Mouse (Mus musculus) kidney, postnatal 0 days (tissue): ENCODE results near the gene Fga. TPM values are rescaled to one million over a fixed set of nuclear protein-coding genes. Genes with fewer than 3 reads are reported as not detected.

Experiments
- ATAC-seq: fragments of 200-750 bp; cut with Nextera tagmentation; replicated peaks from 2 replicates; pipeline ENCODE4 v1.8.0; 2017; ENCODE audit warnings: low read depth, moderate number of reproducible peaks, moderate TSS enrichment, moderate library complexity; ENCODE audit not compliant: low FRiP score
- DNase-seq: peaks from one replicate; pipeline ENCODE4 v3.0.0-alpha.2; 2016; ENCODE audit warnings: low spot score
- H3K27ac ChIP-seq: fragments of 300-500 bp; sonication (generic); 2 replicates; pipeline ENCODE4 v1.5.1; 2014; ENCODE audit warnings: mild to moderate bottlenecking
- H3K27me3 ChIP-seq: fragments of 300-500 bp; sonication (generic); 2 replicates; pipeline ENCODE4 v1.6.1; 2014; ENCODE audit warnings: low read length, mixed read lengths; ENCODE audit not compliant: insufficient read depth
- H3K36me3 ChIP-seq: fragments of 300-500 bp; sonication (generic); 2 replicates; pipeline ENCODE4 v1.6.1; 2014; ENCODE audit warnings: low read length, mixed read lengths; ENCODE audit not compliant: insufficient read depth
- H3K4me1 ChIP-seq: fragments of 300-500 bp; sonication (generic); replicated peaks from 2 replicates; pipeline ENCODE4 v1.6.1; 2014; ENCODE audit warnings: antibody characterized with exemption, low read length, mixed read lengths; ENCODE audit not compliant: insufficient read depth
- H3K4me2 ChIP-seq: fragments of 300-500 bp; sonication (generic); 2 replicates; pipeline ENCODE4 v1.6.1; 2014; ENCODE audit warnings: mild to moderate bottlenecking, low read length, moderate library complexity, mixed read lengths
- H3K4me3 ChIP-seq: fragments of 300-500 bp; sonication (generic); replicated peaks from 2 replicates; pipeline ENCODE4 v1.5.1; 2014; ENCODE audit warnings: low read depth, low read length
- H3K9ac ChIP-seq: fragments of 300-500 bp; sonication (generic); 2 replicates; pipeline ENCODE4 v1.6.1; 2014; ENCODE audit warnings: low read depth, low read length
- H3K9me3 ChIP-seq: fragments of 300-500 bp; sonication (generic); replicated peaks from 2 replicates; pipeline ENCODE4 v1.6.1; 2016; ENCODE audit warnings: low read length, inconsistent platforms, mixed read lengths
- CTCF ChIP-seq: IDR thresholded peaks from 2 replicates; pipeline ENCODE4 v1.5.1; 2016; ENCODE audit warnings: antibody characterized with exemption, low read depth, mild to moderate bottlenecking, moderate library complexity
- WGBS: fragments of 180-500 bp; shearing (Covaris S2); extraction: QIAGEN DNeasy Blood & Tissue Kit; methylation state at CpG from one replicate; pipeline ENCODE4 v1.1.7; 2014; 5-methylcytosine and 5-hydroxymethylcytosine counted together
- polyA plus RNA-seq: library from polyadenylated mRNA; unstranded; fragments of >200 nt; fragmentation: Nextera tagmentation; extraction: Ambion mirVana; gene quantifications from 2 replicates; pipeline ENCODE4 v1.2.1, GENCODE M21; 2015

Gene Fga
- polyA plus RNA-seq, 1 experiment from 2014 or later, result 5.1 TPM

DNA sequence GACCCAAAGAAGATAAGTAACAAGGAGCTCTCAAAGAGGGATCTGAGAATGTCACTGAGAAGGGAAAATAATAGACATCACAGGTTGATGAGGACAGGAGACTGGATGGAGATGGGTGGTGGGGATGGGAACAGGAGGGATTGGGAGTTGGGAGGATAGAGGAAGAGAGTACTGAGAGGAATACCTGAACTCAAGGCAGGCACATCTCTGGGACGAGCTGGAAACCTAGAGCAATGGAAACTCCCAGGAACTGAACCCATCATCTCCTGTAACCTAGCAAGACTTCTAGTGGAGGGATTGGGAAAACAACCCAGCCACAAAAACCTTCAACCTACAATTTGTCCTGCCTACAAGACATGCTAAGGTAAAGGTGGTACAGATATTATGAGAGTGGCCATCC lies 9.6 kb upstream of the Fga start:
- TF ChIP-seq CTCF, result no peak
- no peaks in the 10 kb centered on the region for H3K36me3 ChIP-seq
- H3K4me1 ChIP-seq, result no peaks in the 10 kb centered on the region
- no peaks in the 10 kb centered on the region for H3K27me3 ChIP-seq
- H3K9ac ChIP-seq, result no peak overlapping the region
- no peak for ATAC-seq
- no peak for DNase-seq
- no peak overlapping the region for H3K4me3 ChIP-seq
- no peak overlapping the region for H3K27ac ChIP-seq
- WGBS, result 81% methylated on average over 1 of the region's 1 CpGs
- H3K4me2 ChIP-seq, result no peak overlapping the region
- H3K9me3 ChIP-seq, result no peaks in the 10 kb centered on the region

DNA sequence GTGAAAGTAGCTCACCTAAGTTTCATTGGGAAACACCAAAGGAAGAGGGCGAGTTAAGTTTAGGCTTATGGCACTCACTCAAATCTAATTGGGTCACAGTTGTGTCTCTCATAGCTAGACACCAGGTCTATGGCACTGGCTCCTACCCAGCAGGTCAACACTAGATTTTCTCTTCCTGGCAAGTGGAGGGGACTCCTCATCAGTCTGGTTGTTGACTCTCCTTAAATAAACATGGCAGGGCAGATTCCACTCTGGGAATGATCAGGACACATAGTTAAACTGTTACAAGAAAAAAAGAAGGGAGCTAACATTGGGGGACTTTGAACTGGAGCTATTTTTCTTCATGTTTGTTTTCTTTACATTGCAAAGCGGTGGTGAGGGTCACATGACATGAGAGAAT lies 5.5 kb upstream of the Fga start:
- Histone ChIP-seq H3K4me3 (no peak overlapping the region), H3K9me3 (no peaks in the 10 kb centered on the region), H3K36me3 (no peaks in the 10 kb centered on the region), H3K4me1 (no peaks in the 10 kb centered on the region), H3K27me3 (no peaks in the 10 kb centered on the region), H3K4me2 (no peak overlapping the region), H3K27ac (0 out of 2 replicates have a peak overlapping the region, but pooled peaks have one; percentile 8), H3K9ac (no peak overlapping the region)
- no peak for TF ChIP-seq CTCF
- 68% methylated on average over 2 of the region's 2 CpGs for WGBS
- DNase-seq (no peak), ATAC-seq (peak; percentile 40; the same call in 1 of the 2 replicates)

- no peaks in the 10 kb centered on the region for H3K27me3 ChIP-seq
- H3K9me3 ChIP-seq, result no peaks in the 10 kb centered on the region
- no peak overlapping the region for H3K4me2 ChIP-seq
- H3K36me3 ChIP-seq, result no peaks in the 10 kb centered on the region
- H3K9ac ChIP-seq, result no peak overlapping the region
- 85% methylated on average over 5 of the region's 5 CpGs for WGBS
- TF ChIP-seq CTCF, result no peak
- no peak overlapping the region for H3K27ac ChIP-seq
- no peaks in the 10 kb centered on the region for H3K4me1 ChIP-seq
- H3K4me3 ChIP-seq, result no peak overlapping the region
- no peak for ATAC-seq
- no peak for DNase-seq
Observed at GRCm38 (mm10) chr3:83021176-83021575, 4.7 kb upstream of the Fga start.

DNA sequence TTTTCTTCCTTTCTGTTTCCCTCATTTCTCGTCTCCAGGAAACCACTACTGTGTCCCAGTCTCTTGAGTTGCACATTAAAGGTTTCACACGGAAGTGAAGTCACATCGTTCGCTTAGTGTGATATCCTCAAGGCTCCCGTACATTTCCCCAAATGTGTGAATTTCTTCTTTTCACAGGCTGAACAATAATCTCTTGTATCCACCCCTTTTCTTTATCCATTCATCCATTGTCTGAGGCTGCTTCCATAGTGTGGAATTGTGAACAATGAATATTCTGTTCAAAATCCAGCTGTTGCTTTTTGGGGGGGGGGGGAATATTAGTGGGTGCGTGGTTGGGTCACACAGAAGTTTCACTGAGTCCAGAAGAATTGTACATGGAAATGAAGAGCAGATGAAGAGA lies 840 bp upstream of the Fga start:
- Histone ChIP-seq H3K27ac (no peak overlapping the region), H3K9me3 (no peaks in the 10 kb centered on the region), H3K36me3 (no peaks in the 10 kb centered on the region), H3K27me3 (no peaks in the 10 kb centered on the region), H3K4me1 (no peaks in the 10 kb centered on the region), H3K9ac (no peak overlapping the region), H3K4me3 (no peak overlapping the region), H3K4me2 (no peak overlapping the region)
- 82% methylated on average over 6 of the region's 6 CpGs for WGBS
- no peak for TF ChIP-seq CTCF
- ATAC-seq (no peak), DNase-seq (no peak)

GRCm38 (mm10) chr3:83027546-83028251 lies 1.8 kb downstream of the Fga start:
- Histone ChIP-seq H3K4me3 (no peak overlapping the region), H3K9me3 (no peaks in the 10 kb centered on the region), H3K9ac (no peak overlapping the region), H3K4me2 (no peak overlapping the region), H3K4me1 (no peaks in the 10 kb centered on the region), H3K36me3 (no peaks in the 10 kb centered on the region), H3K27me3 (no peaks in the 10 kb centered on the region), H3K27ac (no peak overlapping the region)
- no peak for TF ChIP-seq CTCF
- no peak for ATAC-seq
- no peak for DNase-seq
- WGBS, result 91% methylated on average over 9 of the region's 9 CpGs

- Histone ChIP-seq H3K36me3 (no peaks in the 10 kb centered on the region), H3K27me3 (no peaks in the 10 kb centered on the region), H3K4me3 (no peak overlapping the region), H3K4me1 (no peaks in the 10 kb centered on the region), H3K4me2 (no peak overlapping the region), H3K27ac (no peak overlapping the region), H3K9me3 (no peaks in the 10 kb centered on the region), H3K9ac (no peak overlapping the region)
- no peak for TF ChIP-seq CTCF
- no peak for ATAC-seq
- no peak for DNase-seq
- 94% methylated on average over 4 of the region's 4 CpGs for WGBS
Observed at GRCm38 (mm10) chr3:83030331-83030730, 4.5 kb downstream of the Fga start.
